Mouse (Mus musculus): Measurements from ENCODE around the gene Mettl14. TPM values are rescaled to one million over a fixed set of nuclear protein-coding genes. Genes with fewer than 3 reads are reported as not detected.
A peak's percentile ranks its signal among the peaks of the same experiment; 100 is the strongest.

The Mettl14 gene
- total and polyA plus RNA-seq, 3 experiments: 6.0 to 13.3 (median 8.7) TPM

DNA sequence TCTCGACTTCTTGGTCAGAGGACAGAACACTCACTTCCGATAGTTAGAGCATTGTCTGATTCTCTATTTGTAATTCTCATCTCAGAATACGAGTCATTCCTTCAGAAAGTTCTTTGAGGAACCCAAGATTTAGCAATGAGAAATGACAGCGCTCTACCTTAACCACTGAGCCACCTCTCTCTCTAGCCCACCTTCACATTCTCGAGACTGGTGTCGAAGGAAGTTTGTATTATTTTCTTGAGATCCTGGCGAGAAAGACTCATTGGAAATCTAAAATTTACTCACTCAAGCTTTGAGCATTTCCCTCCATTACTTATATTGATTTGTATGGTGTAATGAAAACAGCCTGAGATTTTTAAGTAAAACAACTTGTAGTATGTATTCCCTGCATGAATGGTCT, 1.5 kb downstream of the Mettl14 start:
- DNase-seq (ENCODE audit: extremely low read depth): no peak
- Histone ChIP-seq H3K9me3 (replicated peaks; ENCODE audit: low read length) (no peaks in the 10 kb centered on the region), H3K27me3 (replicated peaks) (peaks cover 3% of the 10 kb centered on the region), H3K79me2 (replicated peaks; ENCODE audit: control insufficient read depth, extremely low read depth, insufficient read depth, poor library complexity, severe bottlenecking) (peaks cover 11% of the 10 kb centered on the region), H3K4me1 (ENCODE audit: control insufficient read depth in 1 of 2, insufficient read depth in 2 of 2) (peaks cover 0 to 17% of the 10 kb centered on the region in 2 experiments; a peak in 2 of 4 replicates), H3K4me2 (ENCODE audit: insufficient read depth, low read depth, poor library complexity, severe bottlenecking) (peak overlapping the region; percentile 86), H3K36me3 (replicated peaks in 1 of 2; ENCODE audit: control insufficient read depth in 1 of 2, insufficient read depth in 1 of 2, low read length in 1 of 2) (peaks cover 0 to 23% of the 10 kb centered on the region in 2 experiments), H3K9ac (ENCODE audit: insufficient read depth, low read depth) (peak overlapping the region; percentile 68), H3K27ac (ENCODE audit: insufficient read depth, low read depth) (no peak overlapping the region), H3K4me3 (replicated peaks in 1 of 3; ENCODE audit: low read depth in 2 of 3, low read length in 2 of 3, poor library complexity in 1 of 3) (peak overlapping the region; percentile 59 to 90 (median 82))
- in situ Hi-C loops (cut with MboI; ENCODE audit: low pct_ligation_motif_present, low pct_unique_long_range_greater_than_20kb, low sequenced_read_pairs) (no loop called here), dilution Hi-C loops (cut with MboI; ENCODE audit: extremely low pct_ligation_motif_present, extremely low pct_unique_long_range_greater_than_20kb, low sequenced_read_pairs) (no loop called here)
- TF ChIP-seq SIN3A (IDR thresholded peaks at IDR 0.05; ENCODE audit: low read length) (peak; percentile 85), ZNF384 (IDR thresholded peaks at IDR 0.05; ENCODE audit: low read depth, low read length) (peak; percentile 41; the same call in 1 of the 2 replicates), POLR2AphosphoS2 (IDR thresholded peaks at IDR 0.05; ENCODE audit: low read depth, low read length) (no peak), MAX (IDR thresholded peaks at IDR 0.05; ENCODE audit: low read length) (0 out of 2 replicates have a peak, but pooled peaks have one; percentile 19), CHD1 (IDR thresholded peaks at IDR 0.05; ENCODE audit: low read depth, low read length) (0 out of 2 replicates have a peak, but pooled peaks have one; percentile 63)

DNA sequence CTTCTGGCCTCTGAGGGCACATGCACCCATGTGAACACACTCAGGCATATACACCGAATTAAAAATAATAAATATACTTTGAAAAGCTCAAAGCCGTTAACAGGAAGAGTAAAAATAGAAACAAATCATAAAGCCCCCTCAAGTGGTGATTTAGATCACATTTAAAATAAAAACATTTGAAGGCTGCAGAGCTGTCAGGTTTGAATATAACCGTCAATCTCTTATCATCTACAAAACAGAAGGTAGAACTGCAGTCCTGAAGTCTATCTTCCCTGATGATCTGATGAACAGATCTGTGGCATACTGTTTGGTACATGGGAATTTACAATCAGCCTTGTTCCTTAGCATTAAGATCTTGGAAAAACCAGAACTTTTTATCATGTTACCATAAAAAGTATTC, 9.3 kb downstream of the Mettl14 start:
- no peak overlapping the region for H3K9ac ChIP-seq (ENCODE audit: insufficient read depth, low read depth)
- H3K9me3 ChIP-seq (replicated peaks; ENCODE audit: low read length): no peaks in the 10 kb centered on the region
- dilution Hi-C loops (cut with MboI; ENCODE audit: extremely low pct_ligation_motif_present, extremely low pct_unique_long_range_greater_than_20kb, low sequenced_read_pairs) (no loop called here), in situ Hi-C loops (cut with MboI; ENCODE audit: low pct_ligation_motif_present, low pct_unique_long_range_greater_than_20kb, low sequenced_read_pairs) (no loop called here)
- H3K79me2 ChIP-seq (replicated peaks; ENCODE audit: control insufficient read depth, extremely low read depth, insufficient read depth, poor library complexity, severe bottlenecking): no peaks in the 10 kb centered on the region
- H3K27ac ChIP-seq (ENCODE audit: insufficient read depth, low read depth): no peak overlapping the region
- H3K36me3 ChIP-seq (replicated peaks in 1 of 2; ENCODE audit: control insufficient read depth in 1 of 2, insufficient read depth in 1 of 2, low read length in 1 of 2): peaks cover 18 to 59% of the 10 kb centered on the region in 2 experiments
- DNase-seq (ENCODE audit: extremely low read depth): no peak
- no peaks in the 10 kb centered on the region for H3K27me3 ChIP-seq (replicated peaks)
- H3K4me3 ChIP-seq (replicated peaks in 1 of 3; ENCODE audit: low read depth in 2 of 3, low read length in 2 of 3, poor library complexity in 1 of 3): no peak overlapping the region
- peaks cover 0 to 6% of the 10 kb centered on the region in 2 experiments; a peak in 2 of 4 replicates for H3K4me1 ChIP-seq (ENCODE audit: control insufficient read depth in 1 of 2, insufficient read depth in 2 of 2)
- TF ChIP-seq POLR2A (IDR thresholded peaks at IDR 0.05; ENCODE audit: low read depth, low read length) (no peak), SMC3 (IDR thresholded peaks at IDR 0.05; ENCODE audit: low read depth, low read length) (no peak), ZNF384 (IDR thresholded peaks at IDR 0.05; ENCODE audit: low read depth, low read length) (no peak), POLR2AphosphoS2 (IDR thresholded peaks at IDR 0.05; ENCODE audit: low read depth, low read length) (no peak), GABPA (IDR thresholded peaks at IDR 0.05; ENCODE audit: insufficient replicate concordance, low read depth, low read length) (no peak), ETS1 (conservative IDR thresholded peaks at IDR 0.05; ENCODE audit: low read depth, low read length) (no peak), MXI1 (IDR thresholded peaks at IDR 0.05; ENCODE audit: low read depth, low read length) (no peak), MAZ (IDR thresholded peaks at IDR 0.05; ENCODE audit: low read depth, low read length) (no peak), JUND (conservative IDR thresholded peaks at IDR 0.05; ENCODE audit: low read depth, low read length) (no peak)
- no peak overlapping the region for H3K4me2 ChIP-seq (ENCODE audit: insufficient read depth, low read depth, poor library complexity, severe bottlenecking)
